Mouse (Mus musculus): ENCODE results near the gene Mndal. TPM values are rescaled to one million over a fixed set of nuclear protein-coding genes. Genes with fewer than 3 reads are reported as not detected.
A peak's percentile ranks its signal among the peaks of the same experiment; 100 is the strongest.
"Not testable (repeated sequence)": the region's sequence is repeated elsewhere in the genome, so short reads cannot be mapped to it uniquely, and the experiment has no call there.

Mndal gene
- total RNA-seq (2022), result 10 to 100 TPM; 10.5 to 23.6 (median 16.3) TPM

GRCm38 (mm10) chr1:173941924-173942779 lies at the start of gene Mndal, which contains the start of gene Ifi203:
Gene Mndal, minus strand, starts transcription at chr1:173942491.
Gene Ifi203, minus strand, starts transcription at chr1:173942672.
- not testable (repeated sequence) for DNase-seq

GRCm38 (mm10) chr1:173982694-173983305 lies 40.5 kb upstream of the Mndal start, which contains the start of gene Ifi202b:
Gene Ifi202b, minus strand, starts transcription at chr1:173982744.
- DNase-seq, result not testable (repeated sequence)

- not testable (repeated sequence) for DNase-seq
These were observed 38.7 kb upstream of the Mndal start for GRCm38 (mm10) chr1:173981038-173981437.

GRCm38 (mm10) chr1:173977622-173978021 lies 35.3 kb upstream of the Mndal start:
- DNase-seq, result no peak

- no peak for DNase-seq
These were observed 30.8 kb upstream of the Mndal start for GRCm38 (mm10) chr1:173973111-173973510.

GRCm38 (mm10) chr1:173961491-173961890 lies 19.2 kb upstream of the Mndal start:
- DNase-seq, result not testable (repeated sequence)

- not testable (repeated sequence) for DNase-seq
These were observed 17.7 kb upstream of the Mndal start for GRCm38 (mm10) chr1:173959998-173960397.

- DNase-seq, result not testable (repeated sequence)
These were observed 13.7 kb upstream of the Mndal start for GRCm38 (mm10) chr1:173955839-173956527.

- DNase-seq, result no peak
These were observed 12.9 kb upstream of the Mndal start for GRCm38 (mm10) chr1:173955071-173955796.

GRCm38 (mm10) chr1:173953563-173953962 lies 11.3 kb upstream of the Mndal start:
- DNase-seq, result no peak

GRCm38 (mm10) chr1:173949044-173949443 lies 6.8 kb upstream of the Mndal start:
- DNase-seq, result not testable (repeated sequence)

GRCm38 (mm10) chr1:173942780-173943066 lies 432 bp upstream of the Mndal start:
- DNase-seq, result not testable (repeated sequence)

- not testable (repeated sequence) for DNase-seq
These were observed 769 bp downstream of the Mndal start for GRCm38 (mm10) chr1:173941522-173941921.

- not testable (repeated sequence) for DNase-seq
These were observed 23.0 kb downstream of the Mndal start for GRCm38 (mm10) chr1:173919279-173919678.

- no peak for DNase-seq
These were observed 27.7 kb downstream of the Mndal start for GRCm38 (mm10) chr1:173914559-173914958.

GRCm38 (mm10) chr1:173913256-173913791 lies 29.0 kb downstream of the Mndal start:
- not testable (repeated sequence) for DNase-seq

GRCm38 (mm10) chr1:173912548-173913255 lies 29.6 kb downstream of the Mndal start, which contains the start of gene Ifi211:
Gene Ifi211, minus strand, starts transcription at chr1:173913046.
- DNase-seq, result peak; percentile 5

- DNase-seq, result no peak
These were observed 30.4 kb downstream of the Mndal start for GRCm38 (mm10) chr1:173911808-173912464.

- DNase-seq, result not testable (repeated sequence)
These were observed 33.9 kb downstream of the Mndal start for GRCm38 (mm10) chr1:173908390-173908789.

GRCm38 (mm10) chr1:173905885-173906284 lies 36.4 kb downstream of the Mndal start:
- DNase-seq, result not testable (repeated sequence)

- DNase-seq, result not testable (repeated sequence)
These were observed 52.5 kb downstream of the Mndal start for GRCm38 (mm10) chr1:173889741-173890140.

All from adrenal gland, adult 8-10 months (tissue).